Mouse (Mus musculus) kidney, adult 8-10 months (tissue): Measurements from ENCODE around the gene Dnajb5.
A peak's percentile ranks its signal among the peaks of the same experiment; 100 is the strongest.
"Not testable (repeated sequence)": the region's sequence is repeated elsewhere in the genome, so short reads cannot be mapped to it uniquely, and the experiment has no call there.

Experiments
- DNase-seq, 2 experiments: peaks; one replicate each; pipeline ENCODE4 v3.0.0; 2022

The Dnajb5 gene

GRCm38 (mm10) chr4:42973868-42974267 is 24.3 kb downstream of the Dnajb5 start:
- no peak for DNase-seq

- DNase-seq: no peak
These were observed 28.4 kb downstream of the Dnajb5 start for GRCm38 (mm10) chr4:42978062-42978461.

DNA sequence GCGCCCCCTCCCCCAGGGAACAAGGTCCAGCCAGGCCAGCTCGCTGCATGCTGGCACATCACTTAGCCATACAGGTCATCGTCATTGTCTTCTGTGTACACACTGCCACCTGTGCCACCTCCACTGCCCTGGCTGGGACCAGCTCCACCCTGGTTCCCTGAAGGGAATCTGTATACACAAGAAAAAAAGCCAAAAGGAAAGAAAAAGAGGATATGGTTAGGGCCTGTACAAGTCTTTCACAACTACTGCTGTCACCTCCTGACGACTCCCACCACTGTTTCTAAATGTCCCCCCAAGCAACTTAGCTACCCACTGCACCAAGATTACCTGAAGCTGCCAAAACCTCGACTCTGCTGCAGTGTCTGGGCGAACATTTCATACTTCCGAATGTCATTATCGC is 30.9 kb downstream of the Dnajb5 start:
- DNase-seq: not testable (repeated sequence)

DNA sequence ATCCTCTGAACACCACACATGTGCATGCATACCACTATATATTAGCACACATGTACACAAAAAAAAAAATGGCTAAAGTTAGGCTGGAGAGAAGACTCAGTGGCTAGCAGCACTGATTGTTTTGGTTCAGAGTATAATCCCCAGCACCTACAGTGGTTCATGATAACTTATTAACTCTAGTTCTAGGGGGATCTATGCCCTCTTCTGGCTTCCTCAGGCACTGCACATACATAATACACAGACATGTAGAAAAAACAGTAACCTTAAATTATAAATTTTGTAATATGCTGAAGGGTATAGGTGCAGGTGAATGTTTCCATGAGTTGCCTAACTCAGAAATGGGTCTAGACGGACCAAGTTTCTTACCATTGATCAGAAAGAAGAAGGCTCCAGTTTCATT is 38.7 kb downstream of the Dnajb5 start:
- DNase-seq: no peak

DNA sequence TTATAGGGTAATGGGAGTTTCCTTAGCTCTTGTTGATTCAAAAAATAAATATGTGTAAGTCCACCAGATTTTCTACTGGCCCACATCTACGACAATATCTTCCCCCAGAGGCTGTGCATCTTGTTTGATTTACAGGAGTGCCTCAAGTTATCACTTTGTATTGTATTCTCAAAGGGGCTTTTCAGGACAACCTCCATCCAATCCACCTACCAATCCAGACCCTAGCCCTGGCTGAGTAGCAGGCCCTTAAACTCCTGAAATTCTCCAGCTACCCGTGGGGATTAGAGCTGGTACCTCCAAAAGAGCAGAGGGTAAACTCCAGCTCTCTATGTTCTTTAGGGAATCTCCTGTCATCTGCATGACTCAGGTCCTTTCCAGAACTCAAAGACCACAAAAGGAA is 48.4 kb downstream of the Dnajb5 start:
- DNase-seq: no peak

GRCm38 (mm10) chr4:42999451-43000140 is 50.0 kb downstream of the Dnajb5 start:
- DNase-seq: peak; percentile 78 to 84

GRCm38 (mm10) chr4:43000141-43000986 is 50.8 kb downstream of the Dnajb5 start, which contains the start of gene Vcp:
Vcp (minus strand) TSS chr4:43000507.
- DNase-seq: peak; percentile 99

- no peak for DNase-seq
These were observed 51.7 kb downstream of the Dnajb5 start for GRCm38 (mm10) chr4:43001272-43001671.

- peak; percentile 32 to 36 for DNase-seq
These were observed 53.3 kb downstream of the Dnajb5 start for GRCm38 (mm10) chr4:43002756-43003439.

GRCm38 (mm10) chr4:43004951-43005350 is 55.3 kb downstream of the Dnajb5 start:
- DNase-seq: no peak

GRCm38 (mm10) chr4:43005765-43006164 is 56.2 kb downstream of the Dnajb5 start:
- DNase-seq: peak; percentile 40 to 47
